Mouse (Mus musculus) kidney, postnatal 0 days (tissue): ENCODE measurements around the gene Borcs7. TPM values are rescaled to one million over a fixed set of nuclear protein-coding genes. Genes with fewer than 3 reads are reported as not detected.

ENCODE experiments used
- ATAC-seq: fragments of 200-750 bp; cut with Nextera tagmentation; replicated peaks from 2 replicates; pipeline ENCODE4 v1.8.0; 2017; ENCODE audit warnings: low read depth, moderate number of reproducible peaks, moderate TSS enrichment, moderate library complexity; ENCODE audit not compliant: low FRiP score
- DNase-seq: peaks from one replicate; pipeline ENCODE4 v3.0.0-alpha.2; 2016; ENCODE audit warnings: low spot score
- H3K27ac ChIP-seq: fragments of 300-500 bp; sonication (generic); 2 replicates; pipeline ENCODE4 v1.5.1; 2014; ENCODE audit warnings: mild to moderate bottlenecking
- H3K27me3 ChIP-seq: fragments of 300-500 bp; sonication (generic); 2 replicates; pipeline ENCODE4 v1.6.1; 2014; ENCODE audit warnings: low read length, mixed read lengths; ENCODE audit not compliant: insufficient read depth
- H3K36me3 ChIP-seq: fragments of 300-500 bp; sonication (generic); 2 replicates; pipeline ENCODE4 v1.6.1; 2014; ENCODE audit warnings: low read length, mixed read lengths; ENCODE audit not compliant: insufficient read depth
- H3K4me1 ChIP-seq: fragments of 300-500 bp; sonication (generic); replicated peaks from 2 replicates; pipeline ENCODE4 v1.6.1; 2014; ENCODE audit warnings: antibody characterized with exemption, low read length, mixed read lengths; ENCODE audit not compliant: insufficient read depth
- H3K4me2 ChIP-seq: fragments of 300-500 bp; sonication (generic); 2 replicates; pipeline ENCODE4 v1.6.1; 2014; ENCODE audit warnings: mild to moderate bottlenecking, low read length, moderate library complexity, mixed read lengths
- H3K4me3 ChIP-seq: fragments of 300-500 bp; sonication (generic); replicated peaks from 2 replicates; pipeline ENCODE4 v1.5.1; 2014; ENCODE audit warnings: low read depth, low read length
- H3K9ac ChIP-seq: fragments of 300-500 bp; sonication (generic); 2 replicates; pipeline ENCODE4 v1.6.1; 2014; ENCODE audit warnings: low read depth, low read length
- H3K9me3 ChIP-seq: fragments of 300-500 bp; sonication (generic); replicated peaks from 2 replicates; pipeline ENCODE4 v1.6.1; 2016; ENCODE audit warnings: low read length, inconsistent platforms, mixed read lengths
- CTCF ChIP-seq: IDR thresholded peaks from 2 replicates; pipeline ENCODE4 v1.5.1; 2016; ENCODE audit warnings: antibody characterized with exemption, low read depth, mild to moderate bottlenecking, moderate library complexity
- WGBS: fragments of 180-500 bp; shearing (Covaris S2); extraction: QIAGEN DNeasy Blood & Tissue Kit; methylation state at CpG from one replicate; pipeline ENCODE4 v1.1.7; 2014; 5-methylcytosine and 5-hydroxymethylcytosine counted together
- polyA plus RNA-seq: library from polyadenylated mRNA; unstranded; fragments of >200 nt; fragmentation: Nextera tagmentation; extraction: Ambion mirVana; gene quantifications from 2 replicates; pipeline ENCODE4 v1.2.1, GENCODE M21; 2015

The Borcs7 gene
- polyA plus RNA-seq, 1 experiment from 2014 or later, result 21.3 TPM

GRCm38 (mm10) chr19:46653188-46653587 lies 36.5 kb upstream of the Borcs7 start:
- Histone ChIP-seq H3K4me2 (no peak overlapping the region), H3K36me3 (peaks cover 46% of the 10 kb centered on the region), H3K27me3 (no peaks in the 10 kb centered on the region), H3K9me3 (no peaks in the 10 kb centered on the region), H3K4me1 (no peaks in the 10 kb centered on the region), H3K4me3 (no peak overlapping the region), H3K9ac (no peak overlapping the region), H3K27ac (no peak overlapping the region)
- no peak for TF ChIP-seq CTCF
- DNase-seq, result no peak
- 77% methylated on average over 5 of the region's 5 CpGs for WGBS
- ATAC-seq, result no peak

GRCm38 (mm10) chr19:46653616-46654235 lies 36.0 kb upstream of the Borcs7 start:
- DNase-seq (no peak), ATAC-seq (no peak)
- Histone ChIP-seq H3K36me3 (peaks cover 44% of the 10 kb centered on the region), H3K4me1 (no peaks in the 10 kb centered on the region), H3K9ac (no peak overlapping the region), H3K27me3 (no peaks in the 10 kb centered on the region), H3K4me3 (no peak overlapping the region), H3K27ac (no peak overlapping the region), H3K4me2 (no peak overlapping the region), H3K9me3 (no peaks in the 10 kb centered on the region)
- WGBS, result 91% methylated on average over 14 of the region's 14 CpGs
- TF ChIP-seq CTCF, result no peak

GRCm38 (mm10) chr19:46655626-46656025 lies 34.1 kb upstream of the Borcs7 start:
- Histone ChIP-seq H3K9me3 (no peaks in the 10 kb centered on the region), H3K27me3 (no peaks in the 10 kb centered on the region), H3K27ac (0 out of 2 replicates have a peak overlapping the region, but pooled peaks have one; percentile 13), H3K9ac (no peak overlapping the region), H3K4me3 (no peak overlapping the region), H3K4me1 (no peaks in the 10 kb centered on the region), H3K4me2 (no peak overlapping the region), H3K36me3 (peaks cover 44% of the 10 kb centered on the region)
- TF ChIP-seq CTCF, result no peak
- DNase-seq (no peak), ATAC-seq (no peak)
- WGBS, result 92% methylated on average over 10 of the region's 10 CpGs

GRCm38 (mm10) chr19:46656151-46656840 lies 33.4 kb upstream of the Borcs7 start:
- no peak for TF ChIP-seq CTCF
- Histone ChIP-seq H3K4me2 (no peak overlapping the region), H3K9ac (no peak overlapping the region), H3K9me3 (no peaks in the 10 kb centered on the region), H3K27ac (no peak overlapping the region), H3K27me3 (no peaks in the 10 kb centered on the region), H3K4me1 (no peaks in the 10 kb centered on the region), H3K4me3 (no peak overlapping the region), H3K36me3 (peaks cover 44% of the 10 kb centered on the region)
- ATAC-seq (no peak), DNase-seq (no peak)
- WGBS, result 91% methylated on average over 21 of the region's 21 CpGs

GRCm38 (mm10) chr19:46657339-46658020 lies 32.2 kb upstream of the Borcs7 start:
- whole genome bisulfite sequencing, result 93% methylated on average over 3 of the region's 3 CpGs
- DNase-seq, result no peak
- H3K9me3 ChIP-seq, result no peaks in the 10 kb centered on the region

GRCm38 (mm10) chr19:46658348-46658747 lies 31.4 kb upstream of the Borcs7 start:
- Histone ChIP-seq H3K4me3 (no peak overlapping the region), H3K36me3 (peaks cover 33% of the 10 kb centered on the region), H3K9ac (no peak overlapping the region), H3K27me3 (no peaks in the 10 kb centered on the region), H3K4me1 (no peaks in the 10 kb centered on the region), H3K9me3 (no peaks in the 10 kb centered on the region), H3K27ac (no peak overlapping the region), H3K4me2 (no peak overlapping the region)
- DNase-seq (no peak), ATAC-seq (no peak)
- 95% methylated on average over 7 of the region's 7 CpGs for WGBS
- no peak for TF ChIP-seq CTCF

More at GRCm38 (mm10) chr19:46657339-46658020, 32.2 kb upstream of the Borcs7 start:
- H3K4me2 ChIP-seq, result no peak overlapping the region
- TF ChIP-seq CTCF, result peak; percentile 55
- no peak overlapping the region for H3K27ac ChIP-seq
- no peaks in the 10 kb centered on the region for H3K4me1 ChIP-seq
- no peak overlapping the region for H3K9ac ChIP-seq
- ATAC-seq, result no peak
- no peak overlapping the region for H3K4me3 ChIP-seq
- no peaks in the 10 kb centered on the region for H3K27me3 ChIP-seq
- H3K36me3 ChIP-seq, result peaks cover 38% of the 10 kb centered on the region
